Mouse (Mus musculus) myocyte (in vitro differentiated cells): ENCODE measurements around the gene Selenom. TPM values are rescaled to one million over a fixed set of nuclear protein-coding genes. Genes with fewer than 3 reads are reported as not detected.
A peak's percentile ranks its signal among the peaks of the same experiment; 100 is the strongest.

Experiments used
- H3K27me3 ChIP-seq: one replicate; pipeline ENCODE4 v1.6.1; 2011; ENCODE audit not compliant: control insufficient read depth, insufficient read depth, insufficient read length
- H3K36me3 ChIP-seq: one replicate; pipeline ENCODE4 v1.6.1; 2011; ENCODE audit not compliant: control insufficient read depth, insufficient read depth
- H3K4me2 ChIP-seq: one replicate; pipeline ENCODE4 v1.6.1; 2011; ENCODE audit warnings: low read depth, control low read depth
- H3K4me3 ChIP-seq: one replicate; pipeline ENCODE4 v1.5.1; 2011; ENCODE audit warnings: mild to moderate bottlenecking, control low read depth, moderate library complexity
- H3K79me2 ChIP-seq: one replicate; pipeline ENCODE4 v1.6.1; 2011; ENCODE audit not compliant: control insufficient read depth, insufficient read depth
- H3ac ChIP-seq: one replicate; pipeline ENCODE4 v1.6.1; 2011; ENCODE audit not compliant: control insufficient read depth, insufficient read length
- CEBPB ChIP-seq: IDR thresholded peaks from 2 replicates; pipeline ENCODE4 v1.6.1; 2011; ENCODE audit warnings: mild to moderate bottlenecking, moderate library complexity; ENCODE audit not compliant: poor library complexity, insufficient read depth, severe bottlenecking
- E2F4 ChIP-seq: IDR thresholded peaks from one replicate; pipeline ENCODE4 v1.6.1; 2011; ENCODE audit warnings: mild to moderate bottlenecking, control low read depth, moderate library complexity; ENCODE audit not compliant: insufficient read depth
- MAX ChIP-seq: IDR thresholded peaks from one replicate; pipeline ENCODE4 v1.6.1; 2011; ENCODE audit warnings: low read depth, mild to moderate bottlenecking, control low read depth
- MYOD1 ChIP-seq, 3 experiments: IDR thresholded peaks; one replicate each; pipeline ENCODE4 v1.6.1; 2011; ENCODE audit warnings: control low read depth in 2 of 3, low read depth in 2 of 3, mild to moderate bottlenecking in 2 of 3, moderate library complexity in 1 of 3; ENCODE audit not compliant: insufficient read length in 2 of 3, control insufficient read depth in 1 of 3
- MYOG ChIP-seq, 3 experiments: IDR thresholded peaks; one replicate each; pipeline ENCODE4 v1.6.1; 2011; ENCODE audit warnings: control low read depth in 2 of 3, low read depth in 2 of 3, mild to moderate bottlenecking in 2 of 3; ENCODE audit not compliant: insufficient read length in 2 of 3, control insufficient read depth in 1 of 3, insufficient read depth in 1 of 3
- POLR2A ChIP-seq: IDR thresholded peaks from one replicate; pipeline ENCODE4 v1.6.1; 2011; ENCODE audit warnings: low read depth, mild to moderate bottlenecking, control low read depth, moderate library complexity; ENCODE audit not compliant: insufficient read length
- POLR2AphosphoS2 ChIP-seq: IDR thresholded peaks from one replicate; pipeline ENCODE4 v1.6.1; 2011; ENCODE audit warnings: low read depth, control low read depth; ENCODE audit not compliant: insufficient read length
- REST ChIP-seq: IDR thresholded peaks from one replicate; pipeline ENCODE4 v1.6.1; 2011; ENCODE audit warnings: mild to moderate bottlenecking, control low read depth, moderate library complexity; ENCODE audit not compliant: insufficient read depth, insufficient read length
- SRF ChIP-seq: IDR thresholded peaks from one replicate; pipeline ENCODE4 v1.6.1; 2011; ENCODE audit warnings: low read depth; ENCODE audit not compliant: control insufficient read depth, insufficient read length
- TCF12 ChIP-seq: IDR thresholded peaks from one replicate; pipeline ENCODE4 v1.6.1; 2011; ENCODE audit warnings: mild to moderate bottlenecking, control low read depth; ENCODE audit not compliant: poor library complexity, insufficient read depth, severe bottlenecking
- TCF3 ChIP-seq: IDR thresholded peaks from one replicate; pipeline ENCODE4 v1.6.1; 2011; ENCODE audit warnings: low read depth, control low read depth; ENCODE audit not compliant: insufficient read length
- USF1 ChIP-seq: IDR thresholded peaks from one replicate; pipeline ENCODE4 v1.6.1; 2011; ENCODE audit warnings: low read depth, mild to moderate bottlenecking, control low read depth, moderate library complexity
- polyA plus RNA-seq: library from polyadenylated mRNA; unstranded; fragments of >200 nt; fragmentation: generic; extraction: Trizol; gene quantifications from one replicate; pipeline ENCODE4 v1.2.1, GENCODE M21; 2012; ENCODE audit warnings: missing spikeins

The Selenom gene
- polyA plus RNA-seq, 1 experiment: 270 TPM

- no peaks in the 10 kb centered on the region for H3K36me3 ChIP-seq
- no peaks in the 10 kb centered on the region for H3K79me2 ChIP-seq
- no peak overlapping the region for H3K4me3 ChIP-seq
- no peak overlapping the region for H3ac ChIP-seq
- no peak overlapping the region for H3K4me2 ChIP-seq
- TF ChIP-seq E2F4 (no peak), USF1 (no peak), TCF12 (no peak), CEBPB (no peak), SRF (no peak), TCF3 (no peak), POLR2AphosphoS2 (no peak), MYOD1 (IDR thresholded peaks at IDR 0.05; ENCODE audit: control insufficient read depth in 1 of 3, insufficient read length in 2 of 3, low read depth in 2 of 3) (no peak), POLR2A (no peak), REST (no peak), MYOG (IDR thresholded peaks at IDR 0.05; ENCODE audit: control insufficient read depth in 1 of 3, insufficient read depth in 1 of 3, insufficient read length in 2 of 3, low read depth in 2 of 3) (no peak), MAX (no peak)
- H3K27me3 ChIP-seq: no peaks in the 10 kb centered on the region
Measured at GRCm38 (mm10) chr11:3483980-3484642, 30.4 kb upstream of the Selenom start.

GRCm38 (mm10) chr11:3486349-3486748 lies 28.1 kb upstream of the Selenom start:
- TF ChIP-seq POLR2A: no peak
- TF ChIP-seq POLR2AphosphoS2: no peak
- TF ChIP-seq USF1: no peak
- no peak for TF ChIP-seq MYOG (IDR thresholded peaks at IDR 0.05; ENCODE audit: control insufficient read depth in 1 of 3, insufficient read depth in 1 of 3, insufficient read length in 2 of 3, low read depth in 2 of 3)
- no peak for TF ChIP-seq REST
- TF ChIP-seq E2F4: no peak
- TF ChIP-seq TCF3: no peak
- no peak for TF ChIP-seq CEBPB
- TF ChIP-seq TCF12: no peak
- TF ChIP-seq MAX: no peak
- no peak for TF ChIP-seq MYOD1 (IDR thresholded peaks at IDR 0.05; ENCODE audit: control insufficient read depth in 1 of 3, insufficient read length in 2 of 3, low read depth in 2 of 3)
- TF ChIP-seq SRF: no peak

GRCm38 (mm10) chr11:3487952-3488570 lies 26.4 kb upstream of the Selenom start, which contains the start of gene Pla2g3:
TSS of gene Pla2g3 (plus strand) at chr11:3488284.
- H3K4me3 ChIP-seq: no peak within 1 kb of the TSS
- H3ac ChIP-seq: no peak within 1 kb of the TSS
- TF ChIP-seq MAX (no peak), TCF3 (no peak), MYOD1 (IDR thresholded peaks at IDR 0.05; ENCODE audit: control insufficient read depth in 1 of 3, insufficient read length in 2 of 3, low read depth in 2 of 3) (peak in 1 of 3 experiments; percentile 7), REST (peak; percentile 59), SRF (no peak)
- H3K4me2 ChIP-seq: peak within 1 kb of the TSS; percentile 8
- H3K27me3 ChIP-seq: no peaks in the 10 kb centered on the region
- H3K36me3 ChIP-seq: no peaks in the 10 kb centered on the region
- no peaks in the 10 kb centered on the region for H3K79me2 ChIP-seq

More at GRCm38 (mm10) chr11:3486349-3486748, 28.1 kb upstream of the Selenom start:
- Histone ChIP-seq H3K27me3 (no peaks in the 10 kb centered on the region), H3K36me3 (no peaks in the 10 kb centered on the region), H3K79me2 (no peaks in the 10 kb centered on the region), H3ac (no peak overlapping the region), H3K4me3 (no peak overlapping the region), H3K4me2 (no peak overlapping the region)

GRCm38 (mm10) chr11:3489036-3489435 lies 25.4 kb upstream of the Selenom start:
- TF ChIP-seq POLR2A: no peak
- TF ChIP-seq MYOG (IDR thresholded peaks at IDR 0.05; ENCODE audit: control insufficient read depth in 1 of 3, insufficient read depth in 1 of 3, insufficient read length in 2 of 3, low read depth in 2 of 3): no peak
- TF ChIP-seq MYOD1 (IDR thresholded peaks at IDR 0.05; ENCODE audit: control insufficient read depth in 1 of 3, insufficient read length in 2 of 3, low read depth in 2 of 3): no peak
- no peak for TF ChIP-seq CEBPB
- no peak for TF ChIP-seq E2F4
- TF ChIP-seq TCF3: no peak
- TF ChIP-seq USF1: no peak
- no peak for TF ChIP-seq TCF12
- no peak for TF ChIP-seq REST
- TF ChIP-seq POLR2AphosphoS2: no peak
- no peak for TF ChIP-seq SRF
- H3K4me2 ChIP-seq: no peak overlapping the region
- H3K79me2 ChIP-seq: no peaks in the 10 kb centered on the region
- H3K36me3 ChIP-seq: no peaks in the 10 kb centered on the region
- no peaks in the 10 kb centered on the region for H3K27me3 ChIP-seq
- no peak overlapping the region for H3ac ChIP-seq
- H3K4me3 ChIP-seq: no peak overlapping the region

GRCm38 (mm10) chr11:3492748-3493147 lies 21.7 kb upstream of the Selenom start:
- Histone ChIP-seq H3K27me3 (no peaks in the 10 kb centered on the region), H3K4me3 (no peak overlapping the region), H3K4me2 (no peak overlapping the region), H3K79me2 (no peaks in the 10 kb centered on the region), H3ac (no peak overlapping the region), H3K36me3 (no peaks in the 10 kb centered on the region)
- TF ChIP-seq POLR2A: no peak
- TF ChIP-seq MYOG (IDR thresholded peaks at IDR 0.05; ENCODE audit: control insufficient read depth in 1 of 3, insufficient read depth in 1 of 3, insufficient read length in 2 of 3, low read depth in 2 of 3): peak in 2 of 3 experiments; percentile 40 to 85
- TF ChIP-seq MYOD1 (IDR thresholded peaks at IDR 0.05; ENCODE audit: control insufficient read depth in 1 of 3, insufficient read length in 2 of 3, low read depth in 2 of 3): peak in 1 of 3 experiments; percentile 73
- no peak for TF ChIP-seq E2F4
- peak; percentile 34 for TF ChIP-seq TCF12
